Mouse (Mus musculus) bone marrow macrophage, adult 2 months (primary cell): ENCODE results near the gene Bub1b.

ENCODE experiments used
- CTCF ChIP-seq: IDR thresholded peaks from 2 replicates; pipeline ENCODE4 v1.5.1; 2012; ENCODE audit warnings: low read depth, mild to moderate bottlenecking, low read length, moderate library complexity
- POLR2A ChIP-seq: IDR thresholded peaks from 2 replicates; pipeline ENCODE4 v1.6.1; 2012; ENCODE audit warnings: mild to moderate bottlenecking, low read depth, low read length, borderline replicate concordance

DNA sequence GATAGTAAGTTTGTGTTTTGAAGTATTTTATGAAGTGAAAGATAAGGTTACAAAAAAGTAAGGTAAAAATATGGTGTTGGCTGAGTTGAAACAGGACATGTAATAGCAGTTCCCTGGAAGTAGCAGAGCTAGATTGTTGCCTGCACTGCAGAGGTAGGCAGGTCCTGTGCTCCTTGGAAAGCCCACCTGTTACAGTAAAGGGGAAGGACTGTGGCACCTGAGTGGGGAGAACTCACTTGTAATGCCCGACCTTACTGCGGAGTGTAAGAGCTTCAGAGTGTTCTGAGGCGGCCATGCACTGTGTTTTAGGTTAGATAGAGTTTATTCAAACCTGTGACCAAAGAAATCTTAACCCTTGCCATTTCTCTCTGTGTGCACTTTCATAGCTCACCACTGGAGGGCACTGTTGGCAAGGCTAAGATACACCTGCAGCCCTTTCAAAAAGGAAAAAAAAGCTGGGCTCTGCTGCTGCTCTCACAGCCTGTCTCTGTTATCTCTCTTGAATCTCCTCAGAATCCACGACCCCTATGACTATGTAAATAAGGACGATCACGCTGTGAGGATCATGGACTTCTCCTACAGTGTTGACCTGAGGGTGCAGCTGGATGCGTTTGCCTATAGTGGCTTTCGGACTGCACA, 40.0 kb downstream of the Bub1b start:
- peak; percentile 78 for TF ChIP-seq CTCF
- no peak for TF ChIP-seq POLR2A
